Mouse (Mus musculus) subcutaneous adipose tissue, adult 2 months (tissue): ENCODE results near the gene Fam189b. TPM values are rescaled to one million over a fixed set of nuclear protein-coding genes. Genes with fewer than 3 reads are reported as not detected.

Source experiments
- polyA plus RNA-seq: library from polyadenylated mRNA; depleted of rRNA; stranded (reverse); fragments of >200 nt; gene quantifications from 2 replicates; pipeline ENCODE4 v1.2.3, GENCODE M21; 2012; ENCODE audit warnings: low replicate concordance; rRNA removed

Fam189b gene
- polyA plus RNA-seq: 30.0 and 81.4 TPM in 2 replicates

GRCm38 (mm10) chr3:89183058-89183958 lies at the start of gene Fam189b:
TSS of gene Fam189b (plus strand) at chr3:89183143.

GRCm38 (mm10) chr3:89135958-89136357 lies 47.0 kb upstream of the Fam189b start, which contains the start of gene Pklr:
TSS of gene Pklr (plus strand) at chr3:89136142.

GRCm38 (mm10) chr3:89159616-89160344 lies 23.2 kb upstream of the Fam189b start, which contains the start of gene Hcn3:
TSS of gene Hcn3 (minus strand) at chr3:89160196.

GRCm38 (mm10) chr3:89164506-89165267 lies 18.3 kb upstream of the Fam189b start, which contains the start of gene Clk2:
TSS of gene Clk2 (plus strand) at chr3:89164795.

GRCm38 (mm10) chr3:89177242-89178106 lies 5.5 kb upstream of the Fam189b start, which contains the start of gene Scamp3:
TSS of gene Scamp3 (plus strand) at chr3:89177473.

GRCm38 (mm10) chr3:89202253-89203141 lies 19.6 kb downstream of the Fam189b start, which contains the start of gene Gba:
TSS of gene Gba (plus strand) at chr3:89202928.

GRCm38 (mm10) chr3:89214681-89215411 lies 31.9 kb downstream of the Fam189b start, which contains the start of gene Thbs3:
TSS of gene Thbs3 (plus strand) at chr3:89215180.

GRCm38 (mm10) chr3:89226900-89227299 lies 44.0 kb downstream of the Fam189b start, which contains the start of gene Mtx1:
TSS of gene Mtx1 (minus strand) at chr3:89227088.

GRCm38 (mm10) chr3:89228836-89229235 lies 45.9 kb downstream of the Fam189b start, which contains the start of gene Muc1:
TSS of gene Muc1 (plus strand) at chr3:89229057.

Other genes with a start within 250 kb of the Fam189b start
- 9.7 and 15.2 TPM in 2 replicates for gene Ash1l, start 232.5 kb upstream of the Fam189b start, polyA plus RNA-seq
- 57.8 and 63.5 TPM in 2 replicates for gene Dap3, start 232.0 kb upstream of the Fam189b start, polyA plus RNA-seq
- gene Rusc1, start 89.8 kb upstream of the Fam189b start, polyA plus RNA-seq: 34.6 and 53.0 TPM in 2 replicates
- gene Gm43738, start 82.0 kb upstream of the Fam189b start, polyA plus RNA-seq: not detected in 2 replicates
- gene Fdps, start 81.2 kb upstream of the Fam189b start, polyA plus RNA-seq: 79.2 and 117 TPM in 2 replicates
- gene Pklr, start 47.0 kb upstream of the Fam189b start, polyA plus RNA-seq: 1.9 TPM in 1 of 2 replicates, not detected in the other
- gene Hcn3, start 22.9 kb upstream of the Fam189b start, polyA plus RNA-seq: 0.11 and 1.8 TPM in 2 replicates
- 52.1 and 101 TPM in 2 replicates for gene Clk2, start 18.3 kb upstream of the Fam189b start, polyA plus RNA-seq
- gene Scamp3, start 5.7 kb upstream of the Fam189b start, polyA plus RNA-seq: 176 and 177 TPM in 2 replicates
- gene Gba, start 19.8 kb downstream of the Fam189b start, polyA plus RNA-seq: 119 and 134 TPM in 2 replicates
- 55.5 and 268 TPM in 2 replicates for gene Thbs3, start 32.0 kb downstream of the Fam189b start, polyA plus RNA-seq
- 170 and 192 TPM in 2 replicates for gene Mtx1, start 43.9 kb downstream of the Fam189b start, polyA plus RNA-seq
- gene Muc1, start 45.9 kb downstream of the Fam189b start, polyA plus RNA-seq: 2.8 and 52.8 TPM in 2 replicates
- 112 and 194 TPM in 2 replicates for gene Krtcap2, start 62.8 kb downstream of the Fam189b start, polyA plus RNA-seq
- gene Trim46, start 63.2 kb downstream of the Fam189b start, polyA plus RNA-seq: 5.0 and 16.6 TPM in 2 replicates
- gene Dpm3, start 76.2 kb downstream of the Fam189b start, polyA plus RNA-seq: 369 and 505 TPM in 2 replicates
- 187 and 197 TPM in 2 replicates for gene Slc50a1, start 87.4 kb downstream of the Fam189b start, polyA plus RNA-seq
- gene Efna1, start 98.0 kb downstream of the Fam189b start, polyA plus RNA-seq: 42.8 and 59.6 TPM in 2 replicates
- gene Efna3, start 139.8 kb downstream of the Fam189b start, polyA plus RNA-seq: 0.56 and 5.8 TPM in 2 replicates
- gene Efna4, start 154.9 kb downstream of the Fam189b start, polyA plus RNA-seq: 3.7 and 48.7 TPM in 2 replicates
- gene Adam15, start 166.9 kb downstream of the Fam189b start, polyA plus RNA-seq: 211 and 374 TPM in 2 replicates
- 2.2 and 6.3 TPM in 2 replicates for gene Dcst2, start 178.8 kb downstream of the Fam189b start, polyA plus RNA-seq
- 1.1 and 4.6 TPM in 2 replicates for gene Dcst1, start 182.1 kb downstream of the Fam189b start, polyA plus RNA-seq
- gene Zbtb7b, start 211.6 kb downstream of the Fam189b start, polyA plus RNA-seq: 69.1 and 111 TPM in 2 replicates
- 0.24 TPM in 1 of 2 replicates, not detected in the other for gene Lenep, start 219.7 kb downstream of the Fam189b start, polyA plus RNA-seq
- gene Flad1, start 228.7 kb downstream of the Fam189b start, polyA plus RNA-seq: 62.8 and 93.5 TPM in 2 replicates
- gene Cks1b, start 235.2 kb downstream of the Fam189b start, polyA plus RNA-seq: 46.2 and 57.2 TPM in 2 replicates
- 109 and 199 TPM in 2 replicates for gene Shc1, start 235.3 kb downstream of the Fam189b start, polyA plus RNA-seq
- gene Pygo2, start 247.1 kb downstream of the Fam189b start, polyA plus RNA-seq: 30.5 and 69.3 TPM in 2 replicates